8 mouse cellular contexts compared by ENCODE assay signal in genomic region chr9:107576357-107577107, GRCm38 (mm10). TPM values are rescaled to one million over a fixed set of nuclear protein-coding genes. Genes with fewer than 3 reads are reported as not detected.
DNase-seq lines count a peak whose midpoint lies in the region; ATAC-seq and TF ChIP-seq lines count a peak whose summit lies in the region.

Gene Hyal1 (plus strand): TSS chr9:107576927.

- peak within 1 kb of the TSS; percentile 56 to 78 for H3K4me3 ChIP-seq in MEL (ENCODE audit: control insufficient read depth in 1 of 2, insufficient read depth in 1 of 2, low read depth in 2 of 2, low read length in 2 of 2)
- H3K4me3 ChIP-seq in bone marrow macrophage, adult 2 months (ENCODE audit: insufficient read depth, low read length) = peak within 1 kb of the TSS; percentile 29
- H3K4me3 ChIP-seq in forebrain, embryonic 15.5 days = peak within 1 kb of the TSS; percentile 29
- H3K4me3 ChIP-seq in limb, embryonic 13.5 days = peak within 1 kb of the TSS; percentile 46
- peak within 1 kb of the TSS; percentile 29 for H3K4me3 ChIP-seq in midbrain, embryonic 12.5 days

- peak within 1 kb of the TSS; percentile 28 for H3K4me2 ChIP-seq in forebrain, embryonic 15.5 days (replicated peaks)
- peak within 1 kb of the TSS; percentile 70 for H3K4me2 ChIP-seq in limb, embryonic 13.5 days (replicated peaks)
- H3K4me2 ChIP-seq in midbrain, embryonic 12.5 days (replicated peaks) = peak within 1 kb of the TSS; percentile 46

- TF ChIP-seq EP300 in MEL (IDR thresholded peaks at IDR 0.05; ENCODE audit: low read depth in 1 of 2, low read length in 2 of 2) = no peak

- H3K27ac ChIP-seq in MEL (ENCODE audit: control insufficient read depth, low read depth, low read length) = 0 out of 2 replicates have a peak within 1 kb of the TSS, but pooled peaks have one; percentile 10
- H3K27ac ChIP-seq in bone marrow macrophage, adult 2 months (ENCODE audit: insufficient read depth, low read depth, low read length) = no peak within 1 kb of the TSS
- peak within 1 kb of the TSS; percentile 66 for H3K27ac ChIP-seq in forebrain, embryonic 15.5 days (replicated peaks)
- peak within 1 kb of the TSS; percentile 71 for H3K27ac ChIP-seq in limb, embryonic 13.5 days
- peak within 1 kb of the TSS; percentile 39 for H3K27ac ChIP-seq in midbrain, embryonic 12.5 days (replicated peaks)

- TF ChIP-seq POLR2A in MEL (IDR thresholded peaks at IDR 0.05; ENCODE audit: control insufficient read depth in 1 of 2, insufficient read depth in 1 of 2, low read depth in 1 of 2, low read length in 2 of 2, poor library complexity in 1 of 2) = peak; percentile 45 to 65; a peak in 2 of 4 replicates
- no peak for TF ChIP-seq POLR2A in bone marrow macrophage, adult 2 months (IDR thresholded peaks at IDR 0.05; ENCODE audit: borderline replicate concordance, low read depth, low read length)

- 28% methylated on average over 16 of the region's 16 CpGs for WGBS in forebrain, embryonic 15.5 days
- 17% methylated on average over 16 of the region's 16 CpGs for WGBS in limb, embryonic 13.5 days
- WGBS in midbrain, embryonic 12.5 days = 29% methylated on average over 16 of the region's 16 CpGs

- H3K79me2 ChIP-seq in MEL (ENCODE audit: control insufficient read depth, insufficient read depth, low read length, poor library complexity) = peaks cover 10% of the 10 kb centered on the region

- TF ChIP-seq CTCF in MEL (IDR thresholded peaks at IDR 0.05 in 2 of 3, conservative IDR thresholded peaks at IDR 0.05 in 1 of 3; ENCODE audit: control insufficient read depth in 1 of 3, insufficient read depth in 1 of 3, low read depth in 2 of 3, low read length in 3 of 3, poor library complexity in 1 of 3, severe bottlenecking in 1 of 3) = no peak
- no peak for TF ChIP-seq CTCF in bone marrow macrophage, adult 2 months (IDR thresholded peaks at IDR 0.05; ENCODE audit: low read depth, low read length)

- DNase-seq in MEL (ENCODE audit: low read depth, low spot score) = peak; percentile 91
- DNase-seq in heart, postnatal 4 days = peak; percentile 88
- peak; percentile 73 for DNase-seq in testis, postnatal 14 days (ENCODE audit: low spot score)
- DNase-seq in right cerebral cortex, adult 18-20 months = no peak

- H3K36me3 ChIP-seq in MEL (ENCODE audit: control insufficient read depth in 1 of 2, insufficient read depth in 2 of 2, low read length in 2 of 2) = peaks cover 0 to 15% of the 10 kb centered on the region in 2 experiments; a peak in 2 of 4 replicates
- peaks cover 31% of the 10 kb centered on the region for H3K36me3 ChIP-seq in forebrain, embryonic 15.5 days
- H3K36me3 ChIP-seq in limb, embryonic 13.5 days = peaks cover 33% of the 10 kb centered on the region
- H3K36me3 ChIP-seq in midbrain, embryonic 12.5 days = peaks cover 33% of the 10 kb centered on the region

- no peak for TF ChIP-seq RAD21 in MEL (IDR thresholded peaks at IDR 0.05; ENCODE audit: low read depth, low read length)

- peak within 1 kb of the TSS; percentile 65 for H3K9ac ChIP-seq in MEL (ENCODE audit: control insufficient read depth, low read depth, low read length, poor library complexity, severe bottlenecking)
- peak within 1 kb of the TSS; percentile 32; the same call in 1 of the 2 replicates for H3K9ac ChIP-seq in forebrain, embryonic 15.5 days (replicated peaks)
- H3K9ac ChIP-seq in limb, embryonic 13.5 days = peak within 1 kb of the TSS; percentile 67
- H3K9ac ChIP-seq in midbrain, embryonic 12.5 days (replicated peaks) = peak within 1 kb of the TSS; percentile 51

- peak; percentile 36 for ATAC-seq in forebrain, embryonic 15.5 days (replicated peaks)
- ATAC-seq in limb, embryonic 13.5 days (ENCODE audit: low FRiP score, low read depth) = peak; percentile 66
- peak; percentile 76 for ATAC-seq in midbrain, embryonic 12.5 days (ENCODE audit: low FRiP score, low read depth)

- H3K27me3 ChIP-seq in MEL (ENCODE audit: control insufficient read depth in 1 of 2, insufficient read depth in 2 of 2, low read length in 2 of 2) = no peaks in the 10 kb centered on the region
- no peaks in the 10 kb centered on the region for H3K27me3 ChIP-seq in forebrain, embryonic 15.5 days
- H3K27me3 ChIP-seq in limb, embryonic 13.5 days = no peaks in the 10 kb centered on the region
- no peaks in the 10 kb centered on the region for H3K27me3 ChIP-seq in midbrain, embryonic 12.5 days

- H3K4me1 ChIP-seq in MEL (ENCODE audit: control insufficient read depth in 1 of 2, insufficient read depth in 2 of 2, low read length in 2 of 2) = peaks cover 7 to 34% of the 10 kb centered on the region in 2 experiments
- H3K4me1 ChIP-seq in bone marrow macrophage, adult 2 months (ENCODE audit: control insufficient read depth, insufficient read depth, low read length) = peaks cover 36% of the 10 kb centered on the region
- peaks cover 40% of the 10 kb centered on the region for H3K4me1 ChIP-seq in forebrain, embryonic 15.5 days
- peaks cover 60% of the 10 kb centered on the region for H3K4me1 ChIP-seq in limb, embryonic 13.5 days
- peaks cover 35% of the 10 kb centered on the region for H3K4me1 ChIP-seq in midbrain, embryonic 12.5 days

- no peaks in the 10 kb centered on the region for H3K9me3 ChIP-seq in MEL (replicated peaks; ENCODE audit: insufficient read depth, low read length)
- H3K9me3 ChIP-seq in forebrain, embryonic 15.5 days = no peaks in the 10 kb centered on the region
- H3K9me3 ChIP-seq in limb, embryonic 13.5 days = no peaks in the 10 kb centered on the region
- H3K9me3 ChIP-seq in midbrain, embryonic 12.5 days = no peaks in the 10 kb centered on the region

TF ChIP-seq in MEL, 35 proteins besides CTCF, POLR2A, EP300 and RAD21:
- no peak for TF ChIP-seq MAFK (IDR thresholded peaks at IDR 0.05; ENCODE audit: borderline replicate concordance, low read depth, low read length)
- TF ChIP-seq USF1 (IDR thresholded peaks at IDR 0.05; ENCODE audit: low read depth, low read length) = no peak
- no peak for TF ChIP-seq JUND (IDR thresholded peaks at IDR 0.05; ENCODE audit: low read depth, low read length)
- TF ChIP-seq MXI1 (IDR thresholded peaks at IDR 0.05; ENCODE audit: low read depth, low read length) = peak; percentile 31; the same call in 1 of the 2 replicates
- TF ChIP-seq ELF1 (IDR thresholded peaks at IDR 0.05; ENCODE audit: low read depth, low read length) = no peak
- peak; percentile 31; the same call in 1 of the 2 replicates for TF ChIP-seq TBP (IDR thresholded peaks at IDR 0.05; ENCODE audit: low read depth, low read length)
- no peak for TF ChIP-seq MAX (IDR thresholded peaks at IDR 0.05; ENCODE audit: low read length)
- no peak for TF ChIP-seq ZC3H11A (IDR thresholded peaks at IDR 0.05; ENCODE audit: low read depth, low read length)
- TF ChIP-seq NRF1 (IDR thresholded peaks at IDR 0.05; ENCODE audit: insufficient read depth, low read depth, low read length, poor library complexity, severe bottlenecking) = 0 out of 2 replicates have a peak, but pooled peaks have one; percentile 3
- no peak for TF ChIP-seq SMC3 (IDR thresholded peaks at IDR 0.05; ENCODE audit: low read depth, low read length)
- peak; percentile 49; the same call in 1 of the 2 replicates for TF ChIP-seq NELFE (IDR thresholded peaks at IDR 0.05; ENCODE audit: low read depth, low read length)
- peak; percentile 13; the same call in 1 of the 2 replicates for TF ChIP-seq TCF12 (IDR thresholded peaks at IDR 0.05; ENCODE audit: low read depth, low read length)
- no peak for TF ChIP-seq KAT2A (conservative IDR thresholded peaks at IDR 0.05; ENCODE audit: low read depth, low read length)
- peak; percentile 57; the same call in 1 of the 2 replicates for TF ChIP-seq POLR2AphosphoS2 (IDR thresholded peaks at IDR 0.05; ENCODE audit: low read length)

RNA-seq across cellular contexts. Expression of gene Hyal1, which starts in this region (rescaled TPM):
- total RNA-seq in MEL (2012; rRNA removed) = 1.1 and 1.3 TPM in 2 replicates
- polyA plus RNA-seq in MEL (2012; ENCODE audit: insufficient read depth in 1 of 2, insufficient read length in 2 of 2, low read depth in 1 of 2, low replicate concordance in 2 of 2, missing spikeins in 1 of 2) = 1 to 10 TPM in 1 of 2 experiments, not detected in 1; 3.4 TPM
- polyA plus RNA-seq in bone marrow macrophage, adult 2 months (2012; ENCODE audit: insufficient read depth, insufficient read length, missing spikeins) = 2.3 and 4.7 TPM in 2 replicates
- polyA plus RNA-seq in forebrain, embryonic 15.5 days (2015; fragmentation: Nextera tagmentation; extraction: Ambion mirVana) = 8.6 and 8.8 TPM in 2 replicates
- total RNA-seq in heart, postnatal 4 days (2021) = 1 to 10 TPM; 3.4 to 4.7 TPM
- 13.4 and 15.5 TPM in 2 replicates for polyA plus RNA-seq in limb, embryonic 13.5 days (2015; fragmentation: Nextera tagmentation; extraction: Ambion mirVana)
- 9.0 and 10.1 TPM in 2 replicates for polyA plus RNA-seq in midbrain, embryonic 12.5 days (2016; fragmentation: Nextera tagmentation; extraction: Ambion mirVana)
